Mouse (Mus musculus): ENCODE results near the gene Cep128.

Gene Cep128

DNA sequence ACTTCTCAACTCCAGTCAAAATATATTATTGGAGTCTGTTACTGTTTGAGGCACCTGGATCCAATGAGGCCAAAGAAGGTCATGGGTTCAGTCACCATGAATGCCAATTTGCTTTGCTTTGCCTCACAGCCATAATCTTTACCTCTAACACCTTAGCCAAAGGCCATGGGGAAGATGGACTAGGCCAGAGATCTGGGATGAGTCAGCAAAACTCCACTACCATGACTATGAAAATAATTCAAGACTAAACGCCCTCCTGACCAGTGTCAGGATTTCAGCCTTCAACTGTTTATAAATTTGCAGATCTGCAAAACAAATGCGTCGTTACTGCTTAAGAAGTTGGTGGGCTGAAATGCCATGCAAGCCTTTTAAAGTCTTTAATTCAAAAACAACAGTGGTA is 76.5 kb downstream of the Cep128 start:
- no peak for DNase-seq (ENCODE audit: inconsistent ontology term)

GRCm38 (mm10) chr12:91305769-91306168 is 78.4 kb downstream of the Cep128 start:
- peak; percentile 75 for DNase-seq (ENCODE audit: inconsistent ontology term)

GRCm38 (mm10) chr12:91305038-91305437 is 79.2 kb downstream of the Cep128 start:
- no peak for DNase-seq (ENCODE audit: inconsistent ontology term)

GRCm38 (mm10) chr12:91298700-91299099 is 85.5 kb downstream of the Cep128 start:
- DNase-seq (ENCODE audit: inconsistent ontology term) = no peak

DNA sequence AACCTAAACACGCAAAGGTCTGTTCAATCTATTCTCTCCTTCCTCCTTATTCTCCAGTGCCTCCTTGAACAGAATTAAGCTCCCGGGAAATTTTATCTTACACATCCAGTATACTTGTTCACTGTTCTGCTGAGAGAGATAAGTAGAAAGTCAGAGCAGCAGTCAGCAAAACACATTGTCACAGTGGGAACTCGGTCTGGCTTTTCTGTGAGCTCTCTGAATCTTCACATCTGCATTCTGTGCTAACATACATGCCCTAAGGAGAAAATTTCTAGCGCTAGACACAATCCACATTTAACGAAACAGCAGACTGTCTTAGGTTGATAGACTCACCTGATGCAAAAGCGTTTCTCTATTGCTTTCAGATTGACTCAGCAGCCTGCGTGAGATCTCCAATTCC is 88.3 kb downstream of the Cep128 start:
- DNase-seq (ENCODE audit: inconsistent ontology term) = no peak

GRCm38 (mm10) chr12:91295436-91295835 is 88.8 kb downstream of the Cep128 start:
- no peak for DNase-seq (ENCODE audit: inconsistent ontology term)

DNA sequence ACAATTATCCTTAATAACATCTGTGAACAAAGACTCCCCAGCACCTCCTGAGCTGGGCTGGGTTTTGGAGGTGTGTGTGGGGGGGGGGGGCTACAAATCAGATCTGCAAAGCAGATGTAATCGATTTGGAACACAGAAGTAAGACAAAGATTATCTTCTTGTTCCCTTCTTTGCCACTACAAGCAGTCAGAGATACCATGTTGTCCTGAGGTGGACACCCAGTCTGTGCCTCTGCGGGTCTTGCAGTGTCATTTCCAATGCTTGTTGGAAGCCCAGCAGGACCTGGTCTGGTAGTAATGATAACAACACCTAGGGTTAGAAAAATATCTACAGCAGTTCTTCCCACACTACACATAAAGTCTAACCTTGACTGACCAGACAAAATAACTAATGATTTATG is 110.3 kb downstream of the Cep128 start:
- no peak for DNase-seq (ENCODE audit: inconsistent ontology term)

- DNase-seq (ENCODE audit: inconsistent ontology term) = no peak
These were observed 114.6 kb downstream of the Cep128 start for GRCm38 (mm10) chr12:91269634-91270033.

DNA sequence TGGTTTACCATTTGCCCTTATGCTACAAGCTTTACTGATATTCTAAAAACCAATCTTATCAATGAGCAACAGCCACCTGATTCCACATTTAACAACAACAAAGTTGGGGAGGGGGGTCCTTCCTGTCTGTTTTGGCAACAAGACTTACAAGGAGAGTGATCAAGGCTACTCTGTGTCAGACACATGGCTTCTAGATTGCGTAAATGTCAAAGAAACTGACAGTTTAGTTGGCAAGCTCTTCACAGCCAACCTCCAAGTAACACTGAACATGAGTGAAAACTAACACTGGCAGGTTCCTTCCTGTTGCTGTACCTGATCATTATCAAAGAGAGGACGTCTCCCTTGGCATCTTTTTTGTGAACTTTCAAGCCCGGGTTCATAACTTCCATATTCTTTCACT is 115.2 kb downstream of the Cep128 start:
- DNase-seq (ENCODE audit: inconsistent ontology term) = no peak

DNA sequence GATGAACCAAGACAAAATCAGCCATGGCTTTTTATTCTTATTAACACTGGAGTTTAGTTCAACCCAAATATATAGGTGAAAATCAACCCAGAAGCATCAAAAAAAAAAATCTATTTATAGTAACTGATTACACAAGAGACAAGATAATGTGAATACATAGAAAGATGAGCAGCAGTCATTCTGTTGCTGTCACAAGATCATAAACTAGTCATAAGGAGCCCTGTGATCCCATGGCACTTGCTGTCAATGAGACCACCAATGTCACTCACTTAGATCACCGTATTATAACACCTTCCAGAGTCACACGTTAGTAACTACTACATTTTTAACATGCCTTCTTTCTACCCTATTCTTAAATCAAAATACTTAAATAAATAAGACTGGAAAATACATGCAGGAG is 118.2 kb downstream of the Cep128 start:
- DNase-seq (ENCODE audit: inconsistent ontology term) = no peak

DNA sequence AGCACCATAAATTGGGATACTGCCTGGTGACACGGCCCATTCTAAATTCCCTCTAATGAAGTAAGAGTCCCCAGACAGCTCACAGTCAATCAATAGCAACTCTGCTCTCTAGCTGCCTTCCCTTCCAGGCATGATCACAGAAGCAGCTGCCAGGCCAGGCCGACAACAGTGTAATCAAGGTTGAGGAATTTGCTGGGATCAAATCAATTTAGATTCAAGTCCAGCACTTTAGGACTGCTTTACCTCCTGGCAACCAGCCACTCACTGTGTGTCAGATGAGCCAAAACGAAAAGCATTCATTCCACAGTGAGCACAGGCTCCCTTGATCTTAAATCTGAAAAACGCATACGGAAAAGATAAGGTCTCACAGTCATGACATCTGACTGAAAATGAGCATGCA is 118.7 kb downstream of the Cep128 start:
- DNase-seq (ENCODE audit: inconsistent ontology term) = peak; percentile 84

- no peak for DNase-seq (ENCODE audit: inconsistent ontology term)
These were observed 119.3 kb downstream of the Cep128 start for GRCm38 (mm10) chr12:91264828-91265355.

DNA sequence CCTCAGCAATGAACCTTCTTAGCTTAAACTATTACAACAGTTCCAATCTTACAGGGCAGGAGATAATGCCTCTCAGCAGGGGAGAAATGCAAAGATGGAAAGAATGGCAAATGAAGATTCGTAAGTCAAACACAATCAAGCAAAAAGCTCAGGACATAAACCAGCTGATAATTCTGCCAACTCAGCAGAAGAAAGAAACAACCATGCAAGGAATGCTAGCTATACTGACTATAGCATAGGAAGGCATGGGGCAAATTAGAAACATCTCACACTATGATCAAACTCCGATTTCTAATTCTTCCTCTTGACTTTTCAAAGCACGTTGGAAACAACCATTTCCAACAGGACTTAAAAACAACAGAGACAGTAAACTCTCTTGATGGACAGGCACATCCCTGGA is 120.5 kb downstream of the Cep128 start:
- no peak for DNase-seq (ENCODE audit: inconsistent ontology term)

GRCm38 (mm10) chr12:91262801-91263200 is 121.4 kb downstream of the Cep128 start:
- peak; percentile 92 for DNase-seq (ENCODE audit: inconsistent ontology term)

GRCm38 (mm10) chr12:91256334-91256733 is 127.9 kb downstream of the Cep128 start:
- no peak for DNase-seq (ENCODE audit: inconsistent ontology term)

- no peak for DNase-seq (ENCODE audit: inconsistent ontology term)
These were observed 129.4 kb downstream of the Cep128 start for GRCm38 (mm10) chr12:91254831-91255230.

DNA sequence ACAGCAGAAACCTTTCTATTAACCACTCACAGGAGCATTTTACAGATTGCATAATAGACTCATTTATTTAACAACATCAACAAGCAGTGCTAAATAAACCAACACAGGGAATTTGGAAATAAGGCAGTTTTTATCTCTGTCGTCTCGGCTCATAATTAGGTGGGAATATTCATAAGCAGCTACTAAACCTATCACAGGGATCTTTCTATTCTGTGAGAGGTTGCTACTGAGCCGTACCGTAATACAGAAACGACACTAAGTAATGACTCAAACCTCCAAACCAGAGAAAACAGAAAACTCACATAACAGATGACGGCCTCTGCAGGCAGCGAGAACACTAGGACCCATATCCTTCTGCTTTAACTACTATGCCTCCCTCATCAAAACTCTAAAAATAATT is 163.6 kb downstream of the Cep128 start:
- no peak for DNase-seq (ENCODE audit: inconsistent ontology term)

DNA sequence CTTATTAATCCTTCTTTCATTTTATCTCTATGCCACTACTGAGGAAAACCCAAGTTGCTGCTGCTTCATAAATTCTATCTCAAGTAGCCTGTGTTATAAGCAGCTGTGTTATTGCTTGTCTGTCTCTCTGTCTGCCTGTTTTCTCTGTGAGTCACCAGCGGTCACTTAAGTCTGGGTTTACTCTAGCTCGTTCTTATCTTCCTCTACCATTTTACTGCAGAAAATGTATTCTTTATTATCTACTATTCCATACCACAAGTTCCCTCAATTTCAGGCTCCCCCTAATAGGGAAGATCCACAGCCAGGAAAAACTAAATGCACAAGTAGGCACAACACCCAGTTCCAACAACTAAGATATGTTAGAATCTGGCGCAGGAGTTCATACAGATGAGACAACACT is 178.7 kb downstream of the Cep128 start:
- no peak for DNase-seq (ENCODE audit: inconsistent ontology term)

DNA sequence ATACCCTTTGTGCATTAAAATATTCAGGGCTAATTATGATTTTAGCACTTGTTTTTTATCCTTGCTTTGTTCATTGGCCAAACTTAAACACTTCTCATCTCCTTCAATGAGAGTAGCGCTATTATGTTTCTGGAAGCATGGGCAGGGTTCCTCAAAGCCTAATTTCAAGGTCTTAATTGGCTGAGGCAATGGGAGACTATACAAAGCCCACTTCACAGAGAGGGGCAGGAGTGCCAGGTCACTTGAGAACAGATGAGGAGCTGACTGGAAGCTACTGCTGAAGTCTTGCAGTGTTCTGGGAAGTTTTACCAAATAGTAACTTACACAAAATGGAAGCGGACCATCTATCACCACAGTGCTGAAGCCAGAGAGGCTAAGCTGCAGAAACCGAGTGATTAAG is 179.9 kb downstream of the Cep128 start:
- DNase-seq (ENCODE audit: inconsistent ontology term) = no peak

DNA sequence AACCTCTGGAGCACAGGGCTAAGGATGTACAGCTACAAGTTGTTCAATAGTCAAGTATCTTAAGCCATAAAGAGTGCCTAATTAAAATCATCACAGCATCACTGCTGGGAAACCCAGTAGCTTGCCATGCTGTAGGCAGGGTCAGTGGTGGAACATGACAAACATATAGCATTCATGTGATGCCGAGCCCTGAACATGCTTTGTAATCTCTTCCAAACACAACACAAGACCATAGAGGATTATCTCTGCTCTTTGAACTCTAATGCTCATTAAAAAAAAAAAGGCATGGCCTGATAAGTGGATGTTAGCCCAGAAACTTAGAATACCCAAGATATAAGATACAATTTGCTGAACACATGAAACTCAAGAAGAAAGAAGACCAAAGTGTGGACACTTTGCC is 181.7 kb downstream of the Cep128 start:
- DNase-seq (ENCODE audit: inconsistent ontology term) = no peak

GRCm38 (mm10) chr12:91189111-91189510 is 195.1 kb downstream of the Cep128 start:
- no peak for DNase-seq (ENCODE audit: inconsistent ontology term)

- DNase-seq (ENCODE audit: inconsistent ontology term) = no peak
These were observed 198.6 kb downstream of the Cep128 start for GRCm38 (mm10) chr12:91185564-91185963.

GRCm38 (mm10) chr12:91184616-91185015 is 199.6 kb downstream of the Cep128 start:
- DNase-seq (ENCODE audit: inconsistent ontology term) = no peak

DNA sequence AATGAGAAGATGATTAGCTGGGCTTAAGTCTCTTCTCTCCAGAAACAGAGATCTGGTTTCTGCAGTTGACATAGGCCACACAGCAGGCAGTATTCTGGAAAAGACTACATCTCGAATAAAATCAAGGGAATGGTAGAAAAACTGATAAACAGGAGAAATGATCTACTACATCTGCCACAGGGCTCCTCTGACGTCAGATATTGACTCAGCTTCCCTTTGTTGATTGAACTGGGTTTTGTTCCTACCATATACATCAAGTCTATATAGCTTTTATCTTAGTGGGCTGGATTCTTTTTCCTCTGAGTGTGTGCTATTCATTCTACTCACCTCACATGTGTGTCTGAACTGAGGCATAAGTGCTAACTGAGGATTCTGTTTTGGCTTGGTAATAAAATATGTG is 200.3 kb downstream of the Cep128 start:
- no peak for DNase-seq (ENCODE audit: inconsistent ontology term)
